Mouse (Mus musculus) cerebellum, postnatal 36 days (tissue): ENCODE results near the gene Inpp5d.
A peak's percentile ranks its signal among the peaks of the same experiment; 100 is the strongest.

Experiments used
- DNase-seq, 2 experiments: peaks; one replicate each; pipeline ENCODE4 v3.0.0; 2021 to 2022; ENCODE audit warnings: mixed read lengths in 2 of 2

The Inpp5d gene

DNA sequence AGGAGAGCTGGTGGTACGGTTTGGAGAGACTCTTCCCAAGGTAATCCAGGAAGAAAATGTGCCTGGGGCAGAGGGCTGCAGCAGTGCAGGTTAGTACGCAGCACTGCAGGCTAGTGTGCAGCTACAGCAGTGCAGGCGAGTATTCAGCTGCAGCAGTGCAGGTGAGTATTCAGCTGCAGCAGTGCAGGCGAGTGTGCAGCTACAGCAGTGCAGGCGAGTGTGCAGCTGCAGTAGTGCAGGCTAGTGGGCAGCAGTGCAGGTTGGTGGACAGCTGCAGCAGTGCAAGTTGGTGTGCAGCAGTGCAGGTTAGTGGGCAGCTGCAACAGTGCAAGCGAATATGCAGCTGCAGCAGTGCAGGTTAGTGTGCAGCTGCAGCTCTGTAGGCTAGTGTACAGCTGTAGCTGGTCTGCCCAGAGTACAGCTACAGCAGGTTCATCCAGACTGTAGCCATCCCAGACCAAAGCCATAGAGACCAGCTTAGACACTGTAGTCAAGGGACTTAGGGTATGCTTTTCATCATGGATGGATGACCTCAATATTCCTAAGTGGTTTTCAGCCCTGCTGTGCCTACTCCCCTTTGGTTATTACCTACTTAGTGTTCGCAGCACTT, 89.7 kb downstream of the Inpp5d start:
- no peak for DNase-seq

DNA sequence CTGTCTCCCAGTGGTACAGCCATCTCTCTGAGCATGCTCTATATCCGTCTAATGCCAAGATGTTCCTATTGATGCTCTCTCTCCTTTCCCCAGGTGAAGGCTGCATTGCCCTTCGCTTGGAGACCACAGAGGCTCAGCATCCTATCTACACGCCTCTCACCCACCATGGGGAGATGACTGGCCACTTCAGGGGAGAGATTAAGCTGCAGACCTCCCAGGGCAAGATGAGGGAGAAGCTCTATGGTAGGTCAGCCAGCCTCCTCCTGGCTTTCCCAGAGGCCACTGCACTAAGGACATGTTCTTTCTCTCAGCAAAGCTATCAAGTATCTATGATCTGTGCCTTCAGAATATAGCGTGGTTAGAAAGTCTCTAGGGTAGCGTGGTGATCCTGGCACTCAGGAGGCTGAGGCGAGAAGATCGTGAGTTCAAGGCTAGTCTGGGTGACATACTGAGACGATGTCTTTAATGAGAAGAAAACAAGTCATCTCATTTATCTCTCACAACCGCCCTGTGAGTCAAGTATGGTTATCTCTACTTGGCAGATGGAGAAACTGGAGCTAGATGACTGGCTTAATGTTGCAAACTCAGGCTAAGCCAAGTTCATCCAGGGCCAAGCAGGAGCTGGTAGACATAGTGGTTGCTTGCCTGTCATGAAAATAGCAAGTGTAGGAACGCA, 92.0 kb downstream of the Inpp5d start:
- DNase-seq = no peak

DNA sequence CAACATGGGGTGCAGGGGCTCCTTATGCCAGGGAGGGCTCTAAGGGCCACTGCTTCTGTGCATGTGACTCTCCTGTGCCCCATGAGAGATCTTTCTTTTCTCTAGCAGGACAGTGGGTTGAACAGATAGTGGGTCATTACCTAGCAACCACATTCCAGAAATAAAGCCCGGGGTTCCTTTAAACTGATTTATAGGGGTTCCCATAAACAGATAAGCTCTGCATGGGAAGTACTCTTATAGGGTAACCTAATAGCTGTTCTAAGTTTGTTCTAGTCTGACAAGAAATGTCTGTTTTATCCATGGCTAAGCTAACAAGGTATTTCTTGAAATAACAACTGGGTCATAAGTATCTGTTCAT, 92.5 kb downstream of the Inpp5d start:
- DNase-seq = no peak

DNA sequence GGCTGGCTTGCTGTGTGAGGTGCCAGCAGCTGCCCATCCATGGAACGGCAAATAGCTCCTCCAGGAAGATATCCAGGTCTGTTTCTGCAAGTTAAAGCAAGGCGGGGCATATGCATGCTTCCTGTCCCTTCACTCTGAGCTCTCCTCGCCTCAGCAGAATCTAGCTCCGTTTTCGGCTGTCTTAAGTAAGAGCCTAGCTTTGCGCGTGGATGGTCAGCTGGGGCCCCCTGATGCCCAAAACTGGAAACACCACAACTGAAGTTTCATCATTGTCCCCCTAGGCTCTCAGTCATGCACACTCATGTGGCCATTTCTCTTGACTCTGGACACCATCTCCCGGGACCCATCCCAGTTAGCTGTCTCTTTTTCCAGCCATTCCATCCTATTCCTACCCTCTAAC, 101.3 kb downstream of the Inpp5d start:
- peak; percentile 32 to 37 for DNase-seq

- no peak for DNase-seq
Measured at GRCm38 (mm10) chr1:87722081-87722480, 102.0 kb downstream of the Inpp5d start.

DNA sequence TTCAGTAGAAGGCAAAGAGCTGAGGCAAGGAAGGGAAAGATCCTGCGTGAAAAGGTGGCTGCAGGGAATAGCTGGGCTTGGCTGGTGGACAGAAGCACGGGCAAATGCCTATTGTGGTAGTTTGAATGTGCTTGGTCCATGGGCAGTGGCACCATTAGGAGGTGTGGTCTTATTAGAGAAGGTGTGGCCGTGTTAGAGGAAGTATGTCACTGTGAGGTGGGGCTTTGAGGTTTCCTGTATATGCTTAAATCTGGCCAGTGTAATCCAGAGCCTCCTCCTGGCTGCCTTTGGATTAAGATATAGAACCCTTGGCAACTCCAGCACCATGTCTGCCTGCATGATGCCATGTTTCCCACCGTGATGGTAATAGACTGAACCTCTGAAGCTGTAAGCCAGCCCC, 103.2 kb downstream of the Inpp5d start:
- no peak for DNase-seq

GRCm38 (mm10) chr1:87729070-87729469, 109.0 kb downstream of the Inpp5d start:
- DNase-seq = no peak

DNA sequence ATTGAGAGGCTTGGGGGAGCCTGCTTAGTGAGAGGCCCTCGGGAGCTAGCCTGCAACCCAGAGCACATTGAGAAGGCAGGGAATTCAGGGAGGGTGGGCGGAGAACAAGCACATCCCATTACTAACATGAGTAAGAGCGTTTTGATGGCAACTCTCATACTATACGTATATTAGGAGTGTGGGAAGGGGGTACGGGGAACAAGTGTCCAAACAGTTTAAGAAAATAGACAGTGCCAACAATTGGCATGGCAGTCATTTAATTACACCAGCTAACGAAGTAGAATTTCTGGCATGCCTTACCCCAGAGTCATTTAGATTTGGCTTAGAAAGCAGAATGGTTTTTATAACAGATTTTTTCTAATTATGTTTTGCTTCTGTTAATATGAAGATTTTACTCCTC, 109.7 kb downstream of the Inpp5d start:
- DNase-seq = no peak

DNA sequence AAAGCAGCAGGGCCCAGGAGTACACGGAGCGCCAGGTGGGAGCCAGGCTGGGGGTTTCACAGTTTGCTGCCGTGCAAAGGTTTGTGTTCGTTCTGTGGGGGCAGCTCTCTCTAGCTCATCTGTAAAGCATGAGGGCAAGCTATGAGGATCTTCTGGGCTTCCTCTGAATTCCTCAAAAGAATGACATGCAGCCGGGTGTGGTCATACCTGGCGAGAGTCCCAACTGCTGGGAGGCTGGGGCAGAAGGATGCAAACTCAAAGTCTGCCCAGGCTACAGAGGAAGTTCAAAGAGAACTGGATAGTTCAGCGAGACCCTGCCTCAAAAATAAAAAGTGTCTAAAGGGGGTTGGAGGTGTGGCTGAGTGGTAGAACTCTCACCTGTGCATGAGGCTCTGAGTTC, 110.2 kb downstream of the Inpp5d start:
- no peak for DNase-seq

DNA sequence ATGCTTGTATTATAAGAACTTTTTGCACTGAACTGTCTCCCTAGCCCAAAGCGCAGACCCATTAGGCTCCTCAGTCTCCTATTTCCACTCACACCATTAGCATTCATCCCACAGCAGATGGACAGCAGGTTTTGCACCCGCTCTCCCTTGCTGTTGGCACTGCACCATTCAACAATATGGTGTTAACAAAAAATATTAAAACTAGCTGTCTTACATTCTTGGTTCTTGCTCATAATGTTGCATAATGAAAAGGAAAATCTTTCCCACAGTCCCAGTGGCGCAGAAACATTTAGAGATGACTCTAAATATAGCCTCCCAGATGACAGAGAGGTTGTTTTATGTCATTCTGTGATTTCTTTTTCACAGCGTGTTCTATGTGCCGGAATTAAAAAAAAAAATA, 113.1 kb downstream of the Inpp5d start:
- DNase-seq = no peak

- no peak for DNase-seq
Measured at GRCm38 (mm10) chr1:87734153-87734552, 114.0 kb downstream of the Inpp5d start.

- no peak for DNase-seq
Measured at GRCm38 (mm10) chr1:87740584-87741290, 120.6 kb downstream of the Inpp5d start.

- no peak for DNase-seq
Measured at GRCm38 (mm10) chr1:87749360-87749973, 129.4 kb downstream of the Inpp5d start.

DNA sequence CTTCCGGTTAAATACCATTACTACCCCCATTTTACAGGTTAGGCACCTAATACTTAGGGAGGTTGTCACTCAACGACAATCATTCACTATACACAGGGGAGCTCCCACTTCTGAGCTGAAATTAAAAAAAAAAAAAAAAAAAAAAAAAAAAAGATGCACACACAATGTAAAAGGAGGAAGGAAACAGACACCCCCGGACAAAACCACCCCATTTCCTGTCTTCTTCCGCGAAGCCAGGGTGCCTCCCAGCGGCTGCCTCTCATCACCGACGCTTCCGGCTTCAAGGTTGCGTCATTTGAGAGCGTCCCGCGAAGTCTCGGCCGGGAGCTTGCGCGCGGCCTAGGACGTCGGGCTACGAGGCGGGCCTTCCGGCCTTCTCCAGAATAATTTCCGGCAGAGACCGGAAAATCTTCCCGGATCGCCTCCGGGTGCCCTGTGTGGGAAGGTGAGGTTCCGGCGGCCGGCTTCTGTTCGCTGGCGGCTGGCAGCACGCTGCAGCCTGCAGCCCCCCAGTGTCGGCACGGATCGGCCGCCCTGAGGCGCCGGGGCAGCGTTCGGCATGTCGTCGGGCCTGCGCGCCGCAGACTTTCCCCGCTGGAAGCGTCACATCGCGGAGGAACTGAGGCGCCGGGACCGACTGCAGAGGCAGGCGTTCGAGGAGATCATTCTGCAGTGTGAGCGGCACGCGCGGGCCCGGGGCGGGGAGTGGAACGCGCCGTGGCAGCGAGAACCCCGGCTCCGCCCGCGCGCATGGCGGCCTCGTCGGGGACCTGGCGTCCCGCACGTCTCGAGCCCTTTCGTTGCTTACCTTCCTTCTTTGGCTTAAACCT, 135.7 kb downstream of the Inpp5d start, which contains the start of gene Atg16l1:
Atg16l1 (plus strand) TSS at position 230 of the 830 bp plus-strand sequence.
- peak; percentile 95 to 96 for DNase-seq

- DNase-seq = no peak
Measured at GRCm38 (mm10) chr1:87763821-87764220, 143.7 kb downstream of the Inpp5d start.

DNA sequence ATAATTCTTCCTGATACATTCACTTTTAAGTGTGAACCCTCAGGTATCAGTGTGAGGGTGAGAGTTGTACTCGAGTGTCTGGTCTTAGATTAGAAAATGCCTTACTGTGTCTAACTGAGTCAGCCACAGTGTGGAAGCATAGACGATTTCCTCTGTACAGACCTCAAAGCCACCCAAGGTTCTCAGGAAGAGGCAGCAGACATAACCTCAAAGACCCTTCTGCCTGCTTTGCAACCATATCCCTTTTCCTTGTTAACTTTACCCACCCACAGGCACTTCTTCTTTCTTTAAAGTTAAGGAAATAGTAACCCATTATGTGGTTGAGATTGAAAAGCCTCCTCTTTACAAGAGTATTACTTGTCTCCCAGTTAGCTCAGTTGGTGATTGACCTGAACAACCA, 145.6 kb downstream of the Inpp5d start:
- DNase-seq = no peak

DNA sequence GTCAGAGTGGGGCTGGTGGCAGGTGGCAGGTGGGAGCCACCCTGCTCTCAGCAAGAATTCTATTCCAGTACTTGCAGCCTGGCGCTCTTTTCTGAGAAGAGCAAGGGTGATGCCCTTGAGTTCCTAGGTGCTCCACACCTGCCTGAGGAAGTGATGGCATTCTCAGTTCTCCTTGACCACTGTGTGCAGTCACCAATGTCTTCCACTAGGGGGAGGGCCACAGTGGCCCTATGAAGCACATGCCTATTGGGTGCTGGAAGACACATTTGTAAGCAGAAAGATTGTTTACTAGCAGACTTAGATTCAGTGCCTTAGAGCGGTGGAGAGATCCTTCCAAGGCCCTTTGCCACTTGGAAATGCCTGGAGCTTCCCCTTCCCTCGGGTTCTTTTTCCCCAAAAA, 146.1 kb downstream of the Inpp5d start:
- no peak for DNase-seq

DNA sequence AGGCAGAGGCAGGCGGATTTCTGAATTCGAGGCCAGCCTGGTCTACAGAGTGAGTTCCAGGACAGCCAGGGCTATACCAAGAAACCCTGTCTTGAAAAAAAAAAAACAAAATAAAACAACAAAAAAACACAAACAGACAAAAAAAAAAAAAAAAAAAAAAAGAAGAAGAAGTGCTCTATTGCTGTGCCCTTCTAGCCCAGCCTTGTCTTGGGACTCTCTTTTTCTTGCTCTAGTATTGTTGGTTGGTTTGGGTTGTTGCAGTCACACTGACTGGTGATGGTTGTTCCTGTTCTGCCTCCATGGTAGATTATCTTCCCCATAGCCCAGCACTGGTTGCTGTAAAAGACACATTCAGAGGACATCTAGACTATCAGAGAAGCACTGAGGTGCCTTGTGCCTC, 149.2 kb downstream of the Inpp5d start:
- no peak for DNase-seq
